In the genomic region with DNA sequence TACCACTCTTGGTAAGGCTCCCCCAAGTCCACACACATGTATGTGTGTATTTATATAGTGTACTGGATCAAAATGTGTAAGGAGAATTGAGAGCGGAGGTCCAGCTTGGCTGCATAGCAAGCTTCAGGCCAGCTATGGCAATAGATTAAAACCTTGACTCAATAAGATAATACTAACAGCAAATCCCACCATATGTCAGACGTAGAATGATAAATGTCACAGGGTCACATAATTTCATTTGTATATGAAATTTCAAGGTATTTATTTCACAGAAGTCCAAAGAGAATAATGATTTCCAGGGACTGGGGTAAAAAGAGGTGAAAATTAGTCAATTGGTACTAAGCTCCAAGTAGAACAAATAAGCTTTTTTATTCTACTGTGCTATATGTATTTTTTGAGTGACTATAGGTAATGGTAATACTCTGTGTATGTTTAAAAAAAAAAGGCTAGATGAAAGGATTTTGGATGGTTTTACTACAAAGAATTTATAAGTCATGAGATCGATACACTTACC, we compare ENCODE assay signal across 25 mouse cellular contexts.
"Had no signal": no experiment of that assay in that cellular context is flagged by ENCODE, and none has a peak within 500 bp of the region (broad histone marks: within the 10 kb centered on the region; RNA-seq: fewer than 3 reads in every experiment).

No protein-coding gene starts in this region.

- H3K36me3 ChIP-seq: embryonic facial prominence, embryonic 10.5 days; embryonic facial prominence, embryonic 12.5 days; embryonic facial prominence, embryonic 13.5 days; embryonic facial prominence, embryonic 15.5 days; forebrain, embryonic 10.5 days; forebrain, embryonic 12.5 days; forebrain, embryonic 15.5 days had no signal

- H3K4me3 ChIP-seq: embryonic facial prominence, embryonic 10.5 days; embryonic facial prominence, embryonic 12.5 days; embryonic facial prominence, embryonic 13.5 days; embryonic facial prominence, embryonic 15.5 days; erythroblast, embryonic 14.5 days; forebrain, embryonic 10.5 days; forebrain, embryonic 12.5 days; forebrain, embryonic 13.5 days; forebrain, embryonic 15.5 days; gastrocnemius, adult 2 months; heart, adult 2 months had no signal

- H3K27ac ChIP-seq: embryonic facial prominence, embryonic 10.5 days; embryonic facial prominence, embryonic 12.5 days; embryonic facial prominence, embryonic 13.5 days; embryonic facial prominence, embryonic 15.5 days; forebrain, embryonic 10.5 days; forebrain, embryonic 12.5 days; forebrain, embryonic 13.5 days; forebrain, embryonic 15.5 days; gastrocnemius, adult 2 months; heart, adult 2 months had no signal

- H3K27me3 ChIP-seq: embryonic facial prominence, embryonic 12.5 days; embryonic facial prominence, embryonic 13.5 days; embryonic facial prominence, embryonic 15.5 days; forebrain, embryonic 12.5 days; forebrain, embryonic 13.5 days; forebrain, embryonic 15.5 days had no signal

- H3K4me1 ChIP-seq: embryonic facial prominence, embryonic 13.5 days; embryonic facial prominence, embryonic 15.5 days; forebrain, embryonic 12.5 days; forebrain, embryonic 13.5 days; forebrain, embryonic 15.5 days had no signal

- DNase-seq: cerebellum, adult 9-10 months; cerebellum, adult 9-11 months; cerebellum, postnatal 10 days; cerebellum, postnatal 14 days; cerebellum, postnatal 25 days; cerebellum, postnatal 36 days; embryo, embryonic 11 days; forebrain, postnatal 0 days; gastrocnemius, adult 2 months; gastrocnemius, postnatal 10 days; gastrocnemius, postnatal 14 days; gastrocnemius, postnatal 25 days; gastrocnemius, postnatal 36 days; heart, adult 11 months; heart, adult 18-20 months; heart, adult 2 months had no signal

- H3K9me3 ChIP-seq: embryonic facial prominence, embryonic 10.5 days; embryonic facial prominence, embryonic 12.5 days; embryonic facial prominence, embryonic 13.5 days; embryonic facial prominence, embryonic 15.5 days; forebrain, embryonic 10.5 days; forebrain, embryonic 12.5 days; forebrain, embryonic 13.5 days; forebrain, embryonic 15.5 days had no signal

- H3K9ac ChIP-seq: embryonic facial prominence, embryonic 12.5 days; embryonic facial prominence, embryonic 13.5 days; embryonic facial prominence, embryonic 15.5 days; forebrain, embryonic 12.5 days; forebrain, embryonic 13.5 days; forebrain, embryonic 15.5 days; forebrain, postnatal 0 days had no signal
